Mouse (Mus musculus): Measurements from ENCODE around the gene Espn.

Gene Espn

DNA sequence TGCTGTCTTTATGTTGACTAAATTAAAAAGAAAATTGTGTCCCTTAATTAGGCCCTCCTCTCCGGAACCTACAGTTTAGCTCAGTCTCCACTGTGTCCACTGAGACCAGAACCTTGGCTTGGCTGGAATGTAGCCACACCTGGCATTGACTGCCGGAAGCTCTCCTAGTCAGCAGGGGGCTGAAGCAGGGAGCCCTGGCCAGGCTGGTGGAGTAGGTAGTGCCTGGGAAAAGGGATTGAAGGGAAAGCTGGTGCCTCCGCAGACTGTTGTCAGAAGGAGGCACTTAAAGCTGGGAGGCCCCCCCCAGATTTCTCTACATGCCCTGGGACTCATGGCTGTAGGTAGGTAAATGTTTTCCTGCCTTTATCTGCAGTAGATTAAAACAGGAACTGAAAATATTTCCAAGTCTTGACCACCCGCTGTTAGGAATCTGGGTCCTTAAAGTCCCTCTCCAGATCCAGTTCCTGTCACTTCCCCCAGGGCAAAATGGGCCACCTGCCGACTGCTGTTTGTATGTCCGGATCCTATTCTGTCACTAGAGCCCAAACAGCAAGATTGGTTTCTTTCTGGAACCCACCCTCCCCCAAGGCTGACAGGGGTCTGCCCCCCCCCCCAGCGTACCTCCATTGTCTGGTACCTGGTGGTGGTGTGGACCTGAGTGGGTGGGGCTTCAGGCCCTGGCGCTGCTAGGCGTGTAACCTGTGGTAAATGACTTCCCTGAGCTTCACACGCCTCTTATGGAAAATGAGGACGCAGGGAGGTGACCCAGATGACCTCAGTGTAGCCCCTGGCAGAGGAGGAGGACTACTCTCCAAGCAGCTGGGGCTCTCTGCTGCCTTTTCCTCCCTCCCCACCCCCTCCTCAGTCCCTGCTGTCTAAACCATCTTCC is 54.0 kb downstream of the Espn start:
- no peak for DNase-seq (ENCODE audit: low read depth, low spot score)

DNA sequence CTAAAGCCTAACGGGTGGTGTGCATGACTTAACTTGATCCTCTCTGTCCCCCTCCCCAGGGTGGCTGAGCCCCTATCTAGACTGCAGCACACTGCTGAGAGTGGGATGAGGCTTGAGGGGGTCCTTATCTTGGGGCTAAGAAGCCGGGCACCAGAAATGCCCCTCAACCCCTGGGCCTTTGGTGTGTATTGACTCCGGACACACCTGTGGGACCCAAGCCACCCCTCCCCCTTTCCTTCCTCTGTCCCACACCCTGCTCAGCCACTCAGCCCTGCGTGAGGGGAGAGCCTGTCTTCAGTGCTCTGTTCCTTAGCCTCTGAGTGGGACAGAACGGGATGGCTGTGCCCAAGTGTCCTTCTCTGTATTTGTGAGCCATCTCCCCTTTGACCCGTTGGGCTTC is 55.2 kb downstream of the Espn start:
- no peak for DNase-seq (ENCODE audit: low read depth, low spot score)

- DNase-seq (ENCODE audit: low read depth, low spot score) = peak; percentile 45
Observed at GRCm38 (mm10) chr4:152095937-152096910, 55.9 kb downstream of the Espn start.

DNA sequence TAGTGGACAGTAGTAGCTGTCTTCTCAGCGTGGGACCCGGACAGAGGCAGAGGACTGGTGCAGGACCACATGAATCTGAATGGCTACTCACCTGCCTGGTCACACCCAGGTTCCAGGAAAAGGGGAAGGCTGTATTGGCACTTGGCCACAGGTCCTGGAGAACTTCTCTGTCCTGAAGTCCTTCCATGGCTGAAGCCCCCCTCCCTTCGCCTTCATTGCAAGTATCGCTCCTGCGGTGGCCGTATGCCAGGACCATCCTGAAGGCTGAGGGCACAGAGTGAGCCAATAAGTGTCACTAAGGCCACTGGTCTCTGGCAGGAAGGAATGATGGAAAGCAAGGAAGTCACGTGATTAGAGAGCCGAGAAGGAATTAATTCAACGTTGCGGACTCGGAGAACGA is 57.9 kb downstream of the Espn start:
- no peak for DNase-seq (ENCODE audit: low read depth, low spot score)

- DNase-seq (ENCODE audit: low read depth, low spot score) = no peak
Observed at GRCm38 (mm10) chr4:152092751-152093293, 59.3 kb downstream of the Espn start.

DNA sequence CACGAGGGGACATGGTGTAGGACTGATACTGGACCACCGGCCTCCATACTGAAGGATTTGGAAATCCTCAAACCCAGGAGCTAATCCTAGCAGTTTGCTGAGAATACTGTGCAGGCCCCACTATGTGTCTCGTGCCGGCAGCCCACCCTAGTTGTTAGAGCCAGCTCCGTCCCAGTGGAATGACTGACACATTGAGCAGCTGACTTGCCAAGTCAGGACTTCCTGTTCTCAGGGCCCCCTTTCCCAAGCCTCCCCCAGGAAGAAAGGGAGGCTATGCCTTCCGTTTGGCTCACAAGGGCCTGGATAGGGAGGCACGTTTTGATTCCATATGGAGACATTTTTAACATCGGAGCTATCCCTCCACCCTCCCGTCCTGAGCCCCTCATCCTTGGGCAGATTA is 62.0 kb downstream of the Espn start:
- DNase-seq (ENCODE audit: low read depth, low spot score) = no peak

- DNase-seq (ENCODE audit: low read depth, low spot score) = no peak
Observed at GRCm38 (mm10) chr4:152088556-152089120, 63.5 kb downstream of the Espn start.

GRCm38 (mm10) chr4:152088133-152088532 is 64.0 kb downstream of the Espn start:
- DNase-seq (ENCODE audit: low read depth, low spot score) = no peak

- no peak for DNase-seq (ENCODE audit: low read depth, low spot score)
Observed at GRCm38 (mm10) chr4:152087211-152088081, 64.7 kb downstream of the Espn start.

GRCm38 (mm10) chr4:152086505-152087210 is 65.5 kb downstream of the Espn start:
- no peak for DNase-seq (ENCODE audit: low read depth, low spot score)

- no peak for DNase-seq (ENCODE audit: low read depth, low spot score)
Observed at GRCm38 (mm10) chr4:152084616-152085015, 67.6 kb downstream of the Espn start.

DNA sequence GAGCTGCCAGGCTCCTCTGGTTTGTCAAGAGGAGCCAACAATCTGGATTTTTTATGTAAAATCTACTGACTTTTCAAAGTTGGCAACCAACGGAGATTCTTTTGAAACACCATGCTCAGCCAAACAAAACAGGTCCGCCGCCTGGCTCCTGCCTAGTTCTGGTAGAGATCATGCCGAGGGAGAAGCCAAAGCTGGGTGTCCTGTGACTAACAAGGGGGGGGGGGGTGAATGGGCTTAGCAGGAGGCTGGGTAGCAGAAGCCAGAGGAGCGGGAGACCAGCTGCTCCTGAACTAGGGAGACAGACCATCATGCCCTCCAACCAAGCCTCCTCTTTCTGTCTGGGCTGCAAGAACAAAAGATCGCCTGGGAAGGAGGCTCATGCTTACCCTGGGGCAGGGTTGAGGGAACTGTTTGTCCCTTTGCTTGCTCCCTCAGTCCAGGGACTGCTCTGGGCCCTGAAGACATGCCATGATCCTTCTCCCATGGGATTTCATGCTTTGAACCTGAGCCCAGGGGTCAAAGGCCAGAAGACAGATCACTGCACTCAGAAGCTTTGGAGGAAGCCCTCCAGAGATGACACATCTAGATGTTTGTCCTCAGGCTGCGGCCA is 68.5 kb downstream of the Espn start:
- DNase-seq (ENCODE audit: low read depth, low spot score) = no peak

DNA sequence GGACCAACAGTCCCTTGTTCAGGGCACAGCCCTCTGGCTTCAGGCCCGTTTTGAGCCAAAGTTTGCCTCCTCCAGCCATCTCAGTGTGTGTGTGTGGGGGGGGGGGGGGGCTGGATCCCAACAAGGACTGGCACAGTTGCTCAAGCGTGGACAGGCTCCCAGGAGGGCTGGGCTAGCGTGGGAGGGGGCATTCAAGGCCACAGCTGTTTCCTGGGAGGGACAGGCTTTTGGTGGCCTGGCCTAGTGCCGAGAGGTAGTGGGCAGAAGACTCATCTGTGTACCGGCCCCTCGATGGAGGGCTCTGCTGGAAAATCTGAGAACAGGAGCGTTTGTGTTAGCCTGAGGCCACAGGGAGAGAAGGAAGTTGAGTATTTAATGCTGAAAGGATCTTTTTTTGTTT is 72.2 kb downstream of the Espn start:
- DNase-seq (ENCODE audit: low read depth, low spot score) = no peak

- no peak for DNase-seq (ENCODE audit: low read depth, low spot score)
Observed at GRCm38 (mm10) chr4:152079261-152079660, 72.9 kb downstream of the Espn start.

- DNase-seq (ENCODE audit: low read depth, low spot score) = no peak
Observed at GRCm38 (mm10) chr4:152078105-152078530, 74.1 kb downstream of the Espn start.

DNA sequence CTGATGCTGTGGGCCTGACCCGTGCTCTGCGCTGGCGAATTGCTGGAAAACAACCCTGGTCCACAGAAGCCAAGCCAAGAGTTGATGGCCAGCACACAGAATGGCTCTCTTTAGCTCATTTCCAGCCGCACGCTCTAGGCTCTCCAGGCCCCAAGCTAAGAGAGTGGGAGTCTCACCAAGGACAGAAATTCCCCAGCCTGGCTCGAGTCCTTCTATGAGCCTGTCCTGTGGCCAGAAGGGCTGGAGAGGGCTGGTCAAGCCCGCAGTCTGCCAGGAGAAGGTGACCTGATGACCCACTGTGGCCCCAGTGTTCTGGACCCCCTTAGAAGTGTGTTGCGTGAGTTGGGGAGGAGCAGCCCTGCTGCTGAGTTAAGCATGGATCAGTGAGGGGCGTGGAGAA is 75.0 kb downstream of the Espn start:
- DNase-seq (ENCODE audit: low read depth, low spot score) = no peak

DNA sequence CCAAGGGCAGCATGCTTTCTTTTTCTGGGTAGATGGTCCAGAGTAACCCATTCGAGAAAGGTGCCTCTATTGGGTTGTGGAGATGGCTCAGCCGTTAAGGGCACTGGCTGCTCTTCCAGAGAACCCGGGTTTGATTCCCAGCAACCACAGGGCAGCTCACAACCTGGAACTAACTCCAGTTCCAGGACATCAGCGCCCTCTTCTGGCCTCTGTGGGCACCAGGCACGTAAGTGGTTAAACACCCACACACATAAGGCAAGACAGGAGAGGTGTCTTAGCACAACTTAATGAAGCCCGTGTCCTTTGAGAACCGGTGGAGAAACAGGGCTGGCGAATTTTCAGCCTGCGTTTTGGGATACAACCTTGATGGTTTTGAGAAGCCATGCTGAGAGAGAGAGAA is 77.6 kb downstream of the Espn start:
- no peak for DNase-seq (ENCODE audit: low read depth, low spot score)

DNA sequence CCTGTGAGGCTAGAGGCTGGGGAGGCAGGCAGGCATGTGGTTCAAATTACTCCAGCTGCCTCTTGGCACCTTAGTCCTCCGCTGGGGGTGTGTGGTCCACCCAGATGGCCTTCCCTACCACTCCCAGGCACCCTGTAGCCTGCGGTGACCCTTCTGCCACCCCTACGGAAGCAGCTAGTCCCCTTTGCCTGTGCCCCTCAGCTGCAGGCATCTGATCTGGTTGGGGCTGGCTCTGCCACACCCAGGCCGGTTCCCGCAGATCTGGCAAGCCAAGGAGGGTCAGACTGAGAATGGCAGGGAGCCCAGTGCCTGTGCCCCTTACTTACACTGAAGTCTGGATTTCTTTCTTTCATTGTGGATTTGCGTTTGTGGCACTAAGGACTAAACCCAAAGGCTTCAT is 78.5 kb downstream of the Espn start:
- no peak for DNase-seq (ENCODE audit: low read depth, low spot score)

DNA sequence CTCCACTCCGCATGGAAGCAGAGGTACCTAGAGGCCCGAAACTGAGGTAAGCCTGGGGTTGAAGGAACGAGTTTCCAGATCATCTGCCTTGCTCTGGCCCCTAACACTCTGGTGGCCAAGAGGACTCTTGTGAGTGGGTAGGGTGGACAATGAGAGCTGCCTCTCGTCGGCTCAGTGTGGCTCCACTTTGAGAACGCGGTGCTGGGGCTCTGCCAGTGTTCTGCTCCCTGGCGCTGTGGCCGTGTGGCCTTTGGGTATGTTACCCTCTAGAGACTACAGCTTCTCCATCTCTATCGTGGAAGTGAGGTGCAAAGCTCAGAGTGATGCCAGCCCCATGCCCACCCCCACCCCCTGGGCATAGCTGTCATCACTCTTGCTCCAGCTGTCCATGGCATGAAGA is 79.5 kb downstream of the Espn start:
- DNase-seq (ENCODE audit: low read depth, low spot score) = no peak

- no peak for DNase-seq (ENCODE audit: low read depth, low spot score)
Observed at GRCm38 (mm10) chr4:152072121-152072601, 80.0 kb downstream of the Espn start, which contains the start of gene Plekhg5. Gene Plekhg5 (plus strand): TSS chr4:152072498.
